Mouse (Mus musculus) neural tube, embryonic 10.5 days (tissue): ENCODE results near the gene Vwa8.
"Not testable (repeated sequence)": the region's sequence is repeated elsewhere in the genome, so short reads cannot be mapped to it uniquely, and the experiment has no call there.

Experiments used
- DNase-seq: peaks from one replicate; pipeline ENCODE4 v3.0.0-alpha.2; 2017; ENCODE audit warnings: low spot score; ENCODE audit errors: extremely low spot score

Gene Vwa8

DNA sequence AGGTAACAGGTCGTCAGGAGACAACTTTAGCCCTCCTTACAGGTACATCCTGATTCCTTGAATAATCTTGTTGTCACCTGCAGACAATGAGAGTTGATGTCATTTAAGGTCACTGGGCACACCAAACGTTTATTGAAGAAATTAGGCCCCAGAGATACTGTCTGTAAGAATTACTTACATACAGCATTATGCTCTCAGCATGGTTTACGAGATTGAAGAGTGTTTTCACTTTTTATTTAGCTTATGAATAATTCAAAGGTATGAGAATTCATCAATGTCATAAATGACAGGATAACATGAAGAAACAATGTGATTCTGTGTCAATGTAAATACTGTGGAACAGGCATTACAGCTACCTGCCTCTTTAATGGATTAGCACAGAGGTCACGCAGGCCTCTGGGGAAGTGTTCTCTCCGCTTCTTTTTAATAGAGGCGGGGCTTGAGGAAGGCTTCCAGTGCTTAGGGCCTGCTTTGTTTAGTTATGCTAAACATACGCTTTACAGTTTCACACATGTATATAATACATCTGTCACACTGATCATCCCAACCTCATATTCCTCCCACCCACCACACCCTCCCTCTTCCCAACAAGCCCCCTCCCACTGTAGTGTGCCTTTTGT is 37.2 kb downstream of the Vwa8 start:
- DNase-seq = no peak

DNA sequence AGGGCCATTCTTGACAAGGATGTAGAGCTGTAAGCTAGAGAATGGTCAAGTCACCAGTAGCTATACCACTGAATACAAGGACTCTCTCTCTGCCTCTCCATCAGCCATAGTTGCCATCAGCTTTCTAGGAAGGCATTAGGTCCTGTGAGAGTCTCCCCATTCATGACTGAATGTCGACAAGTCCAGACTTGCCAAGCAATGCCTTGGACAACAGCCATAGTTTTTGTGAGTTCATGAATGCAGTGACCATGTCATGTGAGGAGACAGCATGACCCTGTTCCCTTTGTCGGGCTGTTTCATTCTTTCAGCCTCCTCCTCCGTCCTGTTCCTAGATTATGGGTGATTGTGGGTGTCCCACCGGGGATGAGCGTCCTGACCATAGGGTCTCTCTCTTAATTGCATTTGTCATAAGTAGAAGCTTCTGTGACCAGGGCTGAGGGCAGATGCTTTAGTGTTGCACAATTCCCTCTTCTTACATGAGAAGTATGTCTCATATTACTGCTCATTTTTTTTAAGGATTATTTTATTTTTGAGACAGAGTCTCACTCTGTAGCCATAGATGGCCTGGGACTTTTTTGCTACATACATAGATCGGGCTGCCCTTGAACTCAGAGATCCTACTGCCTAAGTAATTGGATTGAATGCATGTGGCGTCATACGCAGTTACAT is 37.8 kb downstream of the Vwa8 start:
- no peak for DNase-seq

DNA sequence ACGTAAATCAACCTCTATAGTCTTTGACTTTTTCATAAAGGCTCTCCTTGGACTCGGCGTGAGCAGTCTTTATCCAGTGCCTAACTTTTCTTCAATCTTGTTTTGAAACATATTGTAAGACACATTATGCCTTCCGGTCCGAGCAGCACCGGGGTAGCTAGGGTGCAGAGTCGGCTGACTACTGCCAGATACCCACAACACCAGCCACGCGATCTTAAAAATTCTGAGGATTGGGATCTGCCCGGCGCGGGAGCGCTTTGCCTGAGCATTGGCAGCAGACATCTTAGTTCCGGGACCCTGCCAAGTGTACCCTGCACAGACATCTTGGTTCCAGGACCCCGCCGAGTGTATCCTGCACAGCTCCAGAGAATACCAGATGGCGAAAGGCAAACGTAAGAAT is 38.6 kb downstream of the Vwa8 start:
- DNase-seq = not testable (repeated sequence)

DNA sequence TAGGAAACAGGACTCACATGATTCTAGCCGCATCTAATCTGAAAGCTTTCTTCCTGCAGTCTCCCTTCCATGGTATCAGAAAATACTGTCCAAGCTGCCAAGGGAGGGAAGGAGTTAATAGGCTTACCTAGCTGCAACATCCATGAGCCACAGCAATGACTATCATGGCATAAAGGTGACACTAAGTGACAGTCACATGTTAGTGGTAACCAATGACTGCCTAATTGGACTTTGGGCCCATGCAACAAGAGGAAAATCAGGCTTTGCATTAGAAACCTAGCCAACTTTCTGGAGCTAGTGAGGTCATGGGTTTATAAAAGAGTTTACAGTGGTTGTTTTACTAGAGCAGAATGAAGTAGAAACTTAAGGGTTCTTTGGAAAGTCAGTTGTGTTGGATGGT is 46.6 kb downstream of the Vwa8 start:
- no peak for DNase-seq

DNA sequence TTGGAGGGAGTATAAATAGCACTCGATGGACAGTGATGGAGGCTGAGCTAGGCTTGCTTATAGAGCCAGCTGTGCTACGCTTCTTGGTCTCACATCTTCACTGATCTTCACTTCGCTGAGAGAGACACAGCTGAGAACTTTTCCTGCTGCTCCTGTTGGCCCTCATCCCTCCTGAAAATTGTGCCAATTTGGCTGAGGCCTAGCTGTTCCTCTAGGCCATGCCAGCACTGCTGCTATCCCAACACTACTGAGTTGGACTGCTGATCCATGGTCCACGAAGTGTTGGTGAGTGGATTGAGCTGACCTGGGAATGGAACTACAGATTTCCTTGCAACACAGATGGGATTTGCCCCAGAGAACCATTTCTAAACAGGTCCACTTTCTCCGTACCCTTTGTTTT is 47.4 kb downstream of the Vwa8 start:
- DNase-seq = no peak

DNA sequence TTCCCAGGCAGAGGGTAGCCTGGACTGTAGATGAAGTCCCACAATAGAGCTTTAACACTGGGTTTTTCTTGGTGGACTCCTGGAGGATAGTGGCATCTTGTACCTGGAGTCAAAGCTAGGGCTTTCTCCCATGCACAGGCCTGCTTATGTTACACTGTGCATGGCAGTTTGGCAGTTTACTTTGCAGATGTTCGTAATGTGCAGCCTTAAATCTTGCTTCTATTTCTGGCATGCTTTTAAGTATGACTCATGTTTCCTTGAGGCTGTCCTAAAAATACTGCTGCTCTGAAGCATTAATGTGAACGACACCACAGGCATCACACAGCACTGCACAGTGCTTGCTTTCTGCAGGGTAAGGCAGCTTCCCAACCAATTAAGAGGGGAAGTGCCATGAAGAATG is 51.9 kb downstream of the Vwa8 start:
- DNase-seq = no peak

DNA sequence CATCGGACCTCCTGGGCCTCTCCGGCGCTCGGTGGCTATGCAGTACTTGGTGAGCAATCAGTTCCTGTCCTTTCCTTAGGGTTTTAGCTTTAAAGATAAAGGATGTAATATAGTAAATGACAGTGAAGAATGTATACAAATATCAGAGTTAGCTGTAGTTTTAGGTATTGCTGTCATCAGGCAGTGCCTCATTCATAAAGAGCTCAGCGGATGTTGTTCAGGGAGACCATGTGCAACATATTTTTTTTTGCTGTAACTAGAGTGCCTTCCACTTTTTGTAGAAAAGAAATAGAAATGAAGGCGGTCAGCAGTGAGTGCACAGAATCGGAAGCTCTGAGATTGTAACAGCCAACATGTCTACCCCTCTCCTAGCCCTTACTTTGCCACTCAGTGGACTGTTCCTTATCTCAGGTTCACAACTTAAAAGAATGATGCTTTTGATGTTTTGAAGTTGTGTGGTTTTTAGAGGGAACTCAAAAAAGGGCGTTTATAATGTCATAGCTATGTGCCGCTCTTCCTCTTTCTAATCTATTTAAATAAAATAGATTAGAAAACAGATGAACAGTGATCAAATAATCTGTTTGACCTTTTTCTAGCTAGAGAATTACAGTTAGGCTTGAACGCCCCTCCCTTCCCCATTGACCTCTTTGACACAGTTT is 59.5 kb downstream of the Vwa8 start:
- no peak for DNase-seq

DNA sequence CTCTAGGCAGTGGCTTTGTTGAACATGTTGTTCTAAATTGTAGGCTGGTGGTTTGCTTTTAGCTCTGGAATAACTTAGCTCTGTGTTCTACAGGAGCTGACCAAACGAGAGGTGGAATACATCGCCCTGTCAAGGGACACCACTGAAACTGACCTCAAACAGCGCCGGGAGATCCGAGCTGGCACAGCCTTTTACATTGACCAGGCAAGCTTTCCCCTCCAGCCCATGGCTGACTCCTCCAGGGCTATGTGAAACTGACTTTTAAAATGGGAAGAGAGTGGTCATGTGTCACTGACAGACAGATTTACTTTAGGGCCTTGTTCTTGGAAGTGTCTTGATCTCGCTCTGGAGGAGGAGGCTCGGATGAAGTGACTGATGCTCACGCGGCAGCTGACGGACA is 63.2 kb downstream of the Vwa8 start:
- DNase-seq = no peak

DNA sequence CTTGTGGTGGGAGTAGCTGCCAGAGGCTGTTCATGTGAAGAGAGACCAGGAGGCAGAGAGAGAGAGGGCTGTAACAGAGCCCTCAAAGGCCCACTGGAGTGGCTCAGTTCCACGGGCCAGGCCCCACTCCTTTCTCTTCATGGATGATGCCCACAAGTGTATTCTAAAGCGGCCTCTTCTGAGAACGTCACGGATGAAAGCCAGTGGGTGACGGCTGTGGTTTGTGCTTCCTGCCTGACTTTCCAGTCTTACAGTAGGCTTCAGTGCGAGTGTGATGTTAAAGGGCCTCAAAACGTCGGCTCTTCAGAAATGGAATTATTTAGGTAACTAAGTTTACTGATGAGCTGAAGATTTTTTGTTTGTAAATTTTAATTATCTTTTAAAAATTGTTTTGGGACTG is 65.3 kb downstream of the Vwa8 start:
- no peak for DNase-seq

DNA sequence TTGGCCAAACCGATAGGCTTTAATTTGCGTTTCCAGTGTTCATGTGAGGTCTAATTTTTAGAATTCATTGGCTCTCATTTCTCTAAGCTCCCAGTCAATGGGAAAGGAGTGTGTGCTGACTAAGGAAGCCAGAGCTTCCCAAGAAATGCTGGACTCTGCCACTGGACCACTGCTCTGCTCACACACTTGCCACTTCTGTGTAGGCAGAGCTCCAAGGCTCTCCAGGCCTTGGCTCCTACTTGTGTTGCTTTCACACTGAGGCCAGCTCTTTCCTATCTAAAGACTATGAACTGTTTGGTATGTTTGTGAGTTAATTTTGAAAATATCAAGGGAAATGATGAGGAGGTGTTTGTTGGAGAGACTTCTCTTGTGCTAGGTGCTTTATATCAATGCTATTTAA is 67.8 kb downstream of the Vwa8 start:
- DNase-seq = no peak

DNA sequence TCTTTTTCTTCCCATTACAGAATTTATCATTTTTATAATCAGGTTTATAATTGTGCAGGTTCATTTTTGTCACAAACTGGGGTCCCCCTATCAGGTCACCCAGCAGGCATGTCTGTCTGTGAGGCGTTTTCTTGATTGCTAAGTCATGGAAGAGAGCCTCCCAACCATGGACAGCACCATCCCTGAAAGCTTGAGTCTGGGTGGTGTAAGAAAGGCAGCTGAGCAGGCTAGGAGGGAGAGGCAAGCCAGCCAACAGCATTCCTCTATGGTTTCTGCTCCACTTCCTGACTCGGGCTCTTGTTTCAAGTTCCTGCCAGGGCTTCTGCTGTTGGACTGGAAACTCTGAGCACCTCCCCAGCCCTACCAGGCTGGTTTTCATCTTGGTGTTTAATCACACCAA is 72.4 kb downstream of the Vwa8 start:
- DNase-seq = no peak

DNA sequence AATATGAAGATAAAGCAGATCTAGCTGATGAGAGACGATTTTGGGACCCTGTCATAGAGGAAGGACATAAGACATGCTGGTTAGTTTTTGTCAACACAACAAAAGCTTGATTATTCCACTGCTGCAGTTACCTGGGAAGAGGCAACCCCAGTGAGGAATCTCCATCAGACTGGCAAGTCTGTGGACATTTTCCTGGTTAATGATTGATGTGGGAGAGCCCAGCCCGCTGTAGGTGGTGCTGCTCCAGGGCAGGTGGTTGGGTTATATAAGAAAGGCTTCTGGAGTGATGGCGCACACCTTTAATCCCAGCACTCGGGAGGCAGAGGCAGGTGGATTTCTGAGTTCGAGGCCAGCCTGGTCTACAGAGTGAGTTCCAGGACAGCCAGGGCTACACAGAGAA is 74.8 kb downstream of the Vwa8 start:
- DNase-seq = no peak

DNA sequence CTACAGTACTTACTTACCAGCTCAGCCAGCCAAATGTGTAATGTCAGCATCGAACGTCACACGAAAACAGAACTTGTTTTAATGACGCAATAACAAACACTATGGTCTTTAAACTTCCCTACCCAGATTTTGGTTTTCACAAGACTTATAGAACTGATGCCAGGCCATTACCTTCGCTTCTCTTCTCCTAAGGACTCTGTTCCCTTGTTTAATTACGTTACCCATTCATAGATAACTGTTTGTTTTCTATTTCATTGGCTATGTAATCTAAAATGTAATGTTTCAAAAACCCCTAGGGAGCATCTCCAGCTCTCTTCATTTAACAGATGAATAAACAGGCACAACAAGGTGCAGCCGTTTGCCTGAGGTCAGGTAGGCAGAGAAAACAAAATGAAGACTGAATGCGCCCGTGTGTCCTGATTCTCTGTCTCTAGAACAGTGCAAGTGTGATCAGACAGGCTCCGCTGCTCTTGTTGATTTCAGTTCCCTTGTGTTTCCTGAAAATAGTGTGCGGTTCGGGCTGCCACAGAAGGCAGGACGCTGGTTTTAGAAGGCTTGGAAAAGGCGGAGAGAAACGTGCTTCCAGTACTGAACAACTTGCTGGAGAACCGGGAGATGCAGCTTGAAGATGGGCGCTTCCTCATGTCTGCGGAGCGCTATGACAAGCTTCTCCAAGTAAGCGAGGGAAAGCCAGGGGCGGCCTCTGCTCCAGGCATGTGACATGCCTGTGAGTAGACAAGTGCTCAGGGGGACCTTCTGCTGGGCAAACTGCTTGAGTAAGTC is 76.1 kb downstream of the Vwa8 start:
- no peak for DNase-seq

DNA sequence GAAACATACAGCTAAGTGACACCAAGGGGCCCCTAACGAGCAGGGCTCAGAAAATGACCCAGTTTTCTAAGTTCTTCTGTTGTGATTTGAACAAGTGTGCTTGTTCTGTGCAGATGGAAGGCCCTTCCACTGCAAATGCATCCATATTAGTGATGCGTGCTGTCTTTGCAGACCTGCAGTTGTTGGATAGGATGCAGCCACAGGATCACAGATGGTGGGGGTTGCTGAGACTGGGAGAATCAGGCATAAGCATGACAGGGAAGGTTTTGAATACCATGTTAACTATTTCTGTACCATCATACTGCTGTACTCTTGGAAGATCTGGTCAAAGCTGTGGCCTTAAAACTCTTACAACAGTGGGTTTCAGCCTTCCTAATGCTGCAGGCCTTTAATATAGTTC is 83.2 kb downstream of the Vwa8 start:
- DNase-seq = no peak

DNA sequence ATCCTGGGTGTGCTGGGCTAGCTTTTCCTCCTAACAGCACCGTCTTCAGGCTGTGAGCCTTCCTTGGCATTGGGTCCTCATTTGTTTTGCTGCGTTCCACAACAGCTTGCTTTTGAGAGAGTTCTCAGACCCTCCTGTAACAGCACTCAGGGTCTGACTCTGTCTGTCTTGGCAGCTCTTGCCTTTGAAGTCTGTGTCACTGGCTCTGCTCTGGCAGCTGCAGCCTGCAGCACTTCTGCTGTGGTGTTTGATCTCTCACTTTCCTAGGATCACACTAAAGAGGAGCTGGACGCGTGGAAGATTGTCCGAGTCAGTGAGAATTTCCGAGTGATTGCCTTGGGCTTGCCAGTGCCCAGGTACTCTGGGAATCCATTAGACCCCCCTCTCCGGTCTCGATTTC is 84.5 kb downstream of the Vwa8 start:
- DNase-seq = no peak

DNA sequence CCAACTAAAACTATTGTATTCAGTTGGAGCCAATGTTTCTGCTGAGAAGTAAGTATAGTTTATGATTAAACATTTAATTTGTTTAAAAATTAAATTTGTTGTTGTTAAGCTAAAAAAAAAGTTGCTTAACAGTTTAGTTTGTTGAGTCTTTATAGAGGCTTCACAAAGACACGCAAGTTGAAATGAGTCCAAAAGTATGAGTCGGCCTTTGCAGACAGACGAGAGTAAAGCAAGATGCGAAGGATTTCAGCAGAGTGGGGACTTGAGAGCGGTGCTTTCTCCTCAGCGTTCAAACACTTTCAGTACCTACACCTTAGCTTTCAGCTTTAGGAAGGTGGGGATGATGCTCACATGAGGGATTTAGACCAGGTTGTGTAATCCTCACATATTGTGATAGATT is 85.7 kb downstream of the Vwa8 start:
- no peak for DNase-seq

DNA sequence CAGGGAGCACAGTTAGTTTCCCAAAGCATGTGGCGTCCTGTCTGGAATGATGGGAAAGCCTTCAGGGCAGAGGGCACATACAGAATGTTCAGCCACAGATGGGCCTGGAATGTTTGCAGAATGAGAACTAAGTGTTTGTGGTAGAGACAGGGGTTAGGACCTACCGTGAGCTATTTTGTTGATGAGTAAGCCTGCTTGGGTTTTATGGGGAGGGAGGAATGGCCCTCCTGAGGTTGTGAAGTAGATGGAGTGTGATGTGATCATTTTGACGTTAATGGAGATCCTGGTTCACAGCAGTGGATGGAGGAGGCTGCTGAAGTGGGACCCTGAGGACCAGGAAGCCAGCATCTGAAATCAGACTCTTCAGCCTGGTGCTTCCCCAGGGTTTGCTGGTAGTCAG is 86.9 kb downstream of the Vwa8 start:
- DNase-seq = no peak

DNA sequence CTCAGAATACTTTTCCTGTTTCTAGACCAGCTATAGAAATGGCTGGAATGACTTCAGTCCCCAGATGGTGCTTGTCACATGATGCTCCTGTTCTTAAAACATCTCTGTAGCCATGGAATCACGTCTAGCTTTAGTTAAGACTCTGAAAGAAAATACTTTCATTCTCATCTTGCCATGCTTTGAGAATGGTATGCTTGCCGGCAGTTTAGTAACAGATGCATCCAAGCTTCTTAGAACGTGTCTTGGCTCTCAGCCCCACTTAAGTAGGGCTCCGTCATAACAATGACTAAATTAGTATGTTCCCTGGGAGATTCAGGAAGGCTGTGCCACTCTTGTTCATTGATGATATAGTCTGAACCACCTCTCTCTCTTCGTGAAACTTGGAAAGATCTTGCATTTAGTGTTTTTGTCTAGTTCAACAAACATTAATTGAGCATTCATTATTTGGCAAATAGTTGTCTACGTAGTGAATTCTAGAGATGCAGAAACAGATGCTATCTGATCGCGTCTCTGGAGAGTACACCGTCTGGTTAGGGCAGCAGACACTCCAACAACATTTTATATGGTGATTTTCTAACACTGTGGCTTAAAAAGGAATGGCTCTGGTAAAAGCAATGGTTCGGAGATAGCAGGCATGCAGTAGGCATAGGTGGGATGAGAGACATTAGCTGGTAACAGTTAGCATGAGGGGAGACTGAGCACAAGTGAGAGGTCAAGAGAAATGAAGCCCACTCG is 93.1 kb downstream of the Vwa8 start:
- DNase-seq = no peak

DNA sequence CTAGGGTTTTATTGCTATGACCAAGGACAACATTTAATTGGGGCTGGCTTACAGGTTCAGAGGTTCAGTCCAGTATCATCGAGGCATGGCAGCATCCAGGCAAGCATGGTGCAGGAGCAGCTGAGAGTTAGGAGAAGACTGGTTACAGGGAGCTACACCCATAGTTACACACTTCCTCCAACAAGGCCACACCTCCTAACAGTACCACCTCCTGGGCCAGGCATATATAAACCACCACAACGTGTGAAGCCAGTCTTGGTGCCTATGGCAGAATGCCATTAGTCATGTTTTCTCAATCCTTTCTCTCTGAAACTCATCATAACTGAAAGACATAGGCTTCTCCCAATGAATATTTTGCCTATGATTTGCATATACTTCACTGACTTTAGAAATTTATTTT is 106.9 kb downstream of the Vwa8 start:
- no peak for DNase-seq

DNA sequence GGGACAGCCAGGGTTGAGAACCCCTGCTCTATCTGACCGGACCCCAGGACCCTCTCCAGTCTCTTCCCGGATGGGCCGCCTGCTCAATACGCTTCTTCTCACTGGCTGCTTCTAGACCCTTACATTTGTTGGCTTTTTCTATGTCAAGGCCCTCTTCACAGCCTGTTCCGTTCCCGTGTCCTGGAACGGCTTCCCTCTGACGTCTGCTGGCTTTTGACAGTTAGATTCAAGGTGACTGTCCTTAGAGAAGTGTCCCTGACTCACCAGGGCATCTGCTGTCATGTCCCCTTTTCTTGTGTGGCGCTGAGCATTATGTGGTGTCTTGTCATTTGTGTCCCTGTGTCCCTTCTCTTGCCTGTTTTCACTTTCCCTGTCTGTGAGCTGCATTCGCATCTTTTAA is 121.8 kb downstream of the Vwa8 start:
- DNase-seq = no peak

DNA sequence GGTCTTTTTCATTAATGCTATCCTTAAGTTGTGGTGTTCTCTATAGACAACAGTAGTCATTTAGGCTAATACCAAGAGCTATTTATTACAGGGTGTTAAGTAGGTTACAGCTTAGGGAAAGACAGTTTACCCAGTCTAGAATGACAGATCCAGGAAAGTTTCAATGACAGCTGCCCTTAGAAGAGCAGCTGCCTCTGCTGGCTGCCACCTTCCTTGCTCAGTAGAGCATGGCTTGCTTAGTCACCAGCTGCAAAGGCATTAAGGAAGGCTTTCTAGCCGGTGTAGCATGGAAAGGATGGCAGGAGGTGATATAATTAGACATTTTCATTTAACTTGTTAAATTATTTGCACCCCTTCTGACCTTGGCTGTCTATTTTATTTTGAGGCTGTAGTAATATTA is 123.6 kb downstream of the Vwa8 start:
- DNase-seq = no peak

DNA sequence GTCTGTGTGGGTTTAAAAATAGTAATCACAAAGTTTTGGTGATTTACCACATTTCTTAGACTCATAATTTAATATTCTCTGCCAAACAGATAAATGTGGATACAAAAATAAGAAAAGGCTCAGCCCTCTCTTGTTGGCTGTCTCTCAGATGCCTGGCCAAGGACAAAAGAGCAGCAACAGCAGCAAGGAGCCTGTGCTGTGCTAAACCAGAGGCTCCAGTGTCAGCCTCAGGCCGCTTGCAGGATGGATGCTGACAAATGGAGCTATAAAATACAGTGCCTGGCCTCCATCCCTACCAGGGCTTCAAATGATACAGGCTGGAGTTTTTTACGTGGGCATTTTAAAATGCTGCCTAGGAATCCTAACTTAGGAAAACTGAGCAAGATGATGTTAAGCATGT is 134.3 kb downstream of the Vwa8 start:
- DNase-seq = no peak
